Mouse (Mus musculus) olfactory bulb, adult 2 months (tissue): ENCODE data around the gene Lcp2.

ENCODE experiments used
- CTCF ChIP-seq: fragments of 200-500 bp; IDR thresholded peaks from 2 replicates; pipeline ENCODE4 v1.5.1; 2012; ENCODE audit warnings: low read depth, mild to moderate bottlenecking, low read length, moderate library complexity; ENCODE audit not compliant: insufficient read depth
- POLR2A ChIP-seq: fragments of 200-500 bp; IDR thresholded peaks from 2 replicates; pipeline ENCODE4 v1.6.1; 2012; ENCODE audit warnings: mild to moderate bottlenecking, low read depth, low read length, moderate library complexity; ENCODE audit not compliant: insufficient read depth

- no peak for TF ChIP-seq CTCF
- no peak for TF ChIP-seq POLR2A
Observed at GRCm38 (mm10) chr11:34079542-34080464, 33.1 kb downstream of the Lcp2 start.
